Mouse (Mus musculus) embryo, embryonic 9.5 days (tissue): ENCODE measurements around the gene Gm11037.

Source experiments
- DNase-seq: peaks from one replicate; pipeline ENCODE4 v3.0.0-alpha.2; 2017; ENCODE audit errors: extremely low spot score

Gm11037 gene

GRCm38 (mm10) chr2:131179246-131179886, 46.1 kb downstream of the Gm11037 start:
- peak; percentile 74 for DNase-seq

- DNase-seq, result peak; percentile 87
Observed at GRCm38 (mm10) chr2:131179990-131180587, 46.8 kb downstream of the Gm11037 start, which contains the start of gene Cenpb. TSS of gene Cenpb (minus strand) at chr2:131180067.
